Mouse (Mus musculus) CH12F3 (cell line): ENCODE data around the gene Rap1gap2.

ENCODE experiments used
- in situ Hi-C: fragments of 300-500 bp; cut with MboI; formaldehyde crosslinking; loops from 2 replicates; pipeline ENCODE4 v1.14.3; 2020; ENCODE audit warnings: low sequenced_read_pairs

Gene Rap1gap2

GRCm38 (mm10) chr11:74419601-74420000 lies 191.1 kb downstream of the Rap1gap2 start:
- in situ Hi-C loops = no loop called here

GRCm38 (mm10) chr11:74415736-74416135 lies 195.0 kb downstream of the Rap1gap2 start:
- in situ Hi-C loops = no loop called here

GRCm38 (mm10) chr11:74414112-74414511 lies 196.6 kb downstream of the Rap1gap2 start:
- in situ Hi-C loops = no loop called here

- in situ Hi-C loops = no loop called here
Observed at GRCm38 (mm10) chr11:74413449-74413972, 197.2 kb downstream of the Rap1gap2 start.

- in situ Hi-C loops = no loop called here
Observed at GRCm38 (mm10) chr11:74412462-74412861, 198.3 kb downstream of the Rap1gap2 start.

GRCm38 (mm10) chr11:74411943-74412342 lies 198.8 kb downstream of the Rap1gap2 start:
- in situ Hi-C loops = no loop called here

GRCm38 (mm10) chr11:74409757-74410174 lies 200.9 kb downstream of the Rap1gap2 start:
- in situ Hi-C loops = no loop called here

GRCm38 (mm10) chr11:74409447-74409754 lies 201.3 kb downstream of the Rap1gap2 start:
- in situ Hi-C loops = no loop called here

- in situ Hi-C loops = no loop called here
Observed at GRCm38 (mm10) chr11:74408587-74409446, 201.9 kb downstream of the Rap1gap2 start.

GRCm38 (mm10) chr11:74405201-74405600 lies 205.5 kb downstream of the Rap1gap2 start:
- in situ Hi-C loops = no loop called here

- in situ Hi-C loops = no loop called here
Observed at GRCm38 (mm10) chr11:74404216-74404615, 206.5 kb downstream of the Rap1gap2 start.

- in situ Hi-C loops = no loop called here
Observed at GRCm38 (mm10) chr11:74402126-74402525, 208.6 kb downstream of the Rap1gap2 start.

GRCm38 (mm10) chr11:74395583-74395982 lies 215.1 kb downstream of the Rap1gap2 start:
- in situ Hi-C loops = no loop called here

GRCm38 (mm10) chr11:74393489-74393888 lies 217.2 kb downstream of the Rap1gap2 start:
- in situ Hi-C loops = loop anchor here (5.0 kb wide), 1 partner anchor 144 kb away; no protein-coding TSS in a partner anchor

- in situ Hi-C loops = loop anchor here (5.0 kb wide), 1 partner anchor 144 kb away; no protein-coding TSS in a partner anchor
Observed at GRCm38 (mm10) chr11:74392903-74393302, 217.8 kb downstream of the Rap1gap2 start.

GRCm38 (mm10) chr11:74391899-74392298 lies 218.8 kb downstream of the Rap1gap2 start:
- in situ Hi-C loops = loop anchor here (5.0 kb wide), 1 partner anchor 145 kb away; no protein-coding TSS in a partner anchor

GRCm38 (mm10) chr11:74387203-74387602 lies 223.5 kb downstream of the Rap1gap2 start:
- in situ Hi-C loops = no loop called here

GRCm38 (mm10) chr11:74385674-74386073 lies 225.0 kb downstream of the Rap1gap2 start:
- in situ Hi-C loops = no loop called here

GRCm38 (mm10) chr11:74379166-74379873 lies 231.4 kb downstream of the Rap1gap2 start:
- in situ Hi-C loops = no loop called here

- in situ Hi-C loops = no loop called here
Observed at GRCm38 (mm10) chr11:74376847-74377246, 233.9 kb downstream of the Rap1gap2 start.

- in situ Hi-C loops = no loop called here
Observed at GRCm38 (mm10) chr11:74371393-74372100, 239.2 kb downstream of the Rap1gap2 start.
